16 mouse cellular contexts compared by ENCODE assay signal in genomic region chr2:35911675-35912074, GRCm38 (mm10).
DNase-seq lines count a peak whose midpoint lies in the region.
"Had no signal": no experiment of that assay in that cellular context is flagged by ENCODE, and none has a peak within 500 bp of the region (broad histone marks: within the 10 kb centered on the region; RNA-seq: fewer than 3 reads in every experiment).

No protein-coding gene starts in this region.

- DNase-seq in adrenal gland, adult (ENCODE audit: inconsistent age in 2 of 2, low spot score in 1 of 2): peak; percentile 53 to 63
- DNase-seq in adrenal gland, postnatal 4 days (ENCODE audit: low spot score in 2 of 2): no peak
- DNase-seq in adrenal gland, adult 2 months: peak; percentile 14
- no peak for DNase-seq in adrenal gland, postnatal 25 days
- DNase-seq: adrenal gland, adult 8-10 months; adrenal gland, postnatal 10 days; adrenal gland, postnatal 14 days; adrenal gland, postnatal 36 days; B cell, adult 2 months; cerebellum, adult 11 months; cerebellum, adult 11-12 months; cerebellum, adult 18-20 months; cerebellum, adult 2 months; cerebellum, adult 8-10 months; cerebellum, adult 9-10 months; cerebellum, adult 9-11 months had no signal

Comparison
In these comparisons a context has a peak if more than half of its experiments do, and no peak if none do; other contexts are left out.
1. DNase-seq: peak in adrenal gland, adult (2 of 2) and adrenal gland, adult 2 months (single experiment); none in adrenal gland, postnatal 4 days (0 of 2) and adrenal gland, postnatal 25 days (single experiment).